Mouse (Mus musculus) kidney, embryonic 14.5 days (tissue): ENCODE measurements around the gene Ces3a. TPM values are rescaled to one million over a fixed set of nuclear protein-coding genes. Genes with fewer than 3 reads are reported as not detected.

Source experiments
- polyA plus RNA-seq: library from polyadenylated mRNA; unstranded; fragments of >200 nt; fragmentation: Nextera tagmentation; extraction: Ambion mirVana; gene quantifications from 2 replicates; pipeline ENCODE4 v1.2.1, GENCODE M21; 2014

Ces3a gene
- polyA plus RNA-seq, 1 experiment from 2014 or later: not detected

Other genes with a start within 250 kb of the Ces3a start
- gene Ces2b, start 217.0 kb upstream of the Ces3a start, polyA plus RNA-seq: 0.46 and 0.61 TPM in 2 replicates
- gene Ces2c, start 201.5 kb upstream of the Ces3a start, polyA plus RNA-seq: 0.11 TPM in 1 of 2 replicates, not detected in the other
- 0.40 and 0.58 TPM in 2 replicates for gene Ces2e, start 122.3 kb upstream of the Ces3a start, polyA plus RNA-seq
- 0.07 TPM in 1 of 2 replicates, not detected in the other for gene Ces2f, start 101.2 kb upstream of the Ces3a start, polyA plus RNA-seq
- gene Ces2g, start 86.9 kb upstream of the Ces3a start, polyA plus RNA-seq: 0.07 TPM in 1 of 2 replicates, not detected in the other
- gene Ces2h, start 47.7 kb upstream of the Ces3a start, polyA plus RNA-seq: not detected in 2 replicates
- gene Ces3b, start 35.2 kb downstream of the Ces3a start, polyA plus RNA-seq: not detected in 2 replicates
- not detected in 2 replicates for gene Ces4a, start 83.2 kb downstream of the Ces3a start, polyA plus RNA-seq
- 73.9 and 96.5 TPM in 2 replicates for gene Cbfb, start 122.1 kb downstream of the Ces3a start, polyA plus RNA-seq
- 18.3 and 28.8 TPM in 2 replicates for gene D230025D16Rik, start 176.5 kb downstream of the Ces3a start, polyA plus RNA-seq
- gene B3gnt9, start 206.6 kb downstream of the Ces3a start, polyA plus RNA-seq: 6.9 and 7.3 TPM in 2 replicates
- 13.1 and 15.7 TPM in 2 replicates for gene Tradd, start 216.0 kb downstream of the Ces3a start, polyA plus RNA-seq
- 1.5 and 1.9 TPM in 2 replicates for gene Fbxl8, start 216.0 kb downstream of the Ces3a start, polyA plus RNA-seq
- not detected in 2 replicates for gene Hsf4, start 221.2 kb downstream of the Ces3a start, polyA plus RNA-seq
- gene Nol3, start 227.5 kb downstream of the Ces3a start, polyA plus RNA-seq: 0.85 and 1.1 TPM in 2 replicates
- gene 4931428F04Rik, start 241.3 kb downstream of the Ces3a start, polyA plus RNA-seq: 4.3 and 10.4 TPM in 2 replicates
- gene Exoc3l, start 247.5 kb downstream of the Ces3a start, polyA plus RNA-seq: 13.1 and 17.8 TPM in 2 replicates
- 103 and 117 TPM in 2 replicates for gene E2f4, start 249.1 kb downstream of the Ces3a start, polyA plus RNA-seq